Mouse (Mus musculus) forebrain, postnatal 0 days (tissue): ENCODE measurements around the gene Dnah9. TPM values are rescaled to one million over a fixed set of nuclear protein-coding genes. Genes with fewer than 3 reads are reported as not detected.

Experiments
- ATAC-seq: fragments of 200-750 bp; cut with Nextera tagmentation; 2 replicates; pipeline ENCODE4 v1.8.0; 2017; ENCODE audit warnings: mild to moderate bottlenecking, moderate library complexity
- DNase-seq: peaks from one replicate; pipeline ENCODE4 v3.0.0-alpha.2; 2015
- H3K27ac ChIP-seq: fragments of 300-500 bp; sonication (generic); 2 replicates; pipeline ENCODE4 v1.5.1; 2014; ENCODE audit warnings: low read depth, mild to moderate bottlenecking, antibody characterized with exemption, low read length, moderate library complexity, mixed read lengths
- H3K27me3 ChIP-seq: fragments of 300-500 bp; sonication (generic); 2 replicates; pipeline ENCODE4 v1.6.1; 2014; ENCODE audit warnings: mild to moderate bottlenecking, low read length, mixed read lengths; ENCODE audit not compliant: insufficient read depth
- H3K36me3 ChIP-seq: fragments of 300-500 bp; sonication (generic); 2 replicates; pipeline ENCODE4 v1.6.1; 2014; ENCODE audit warnings: mild to moderate bottlenecking, moderate library complexity; ENCODE audit not compliant: insufficient read depth
- H3K4me1 ChIP-seq: fragments of 300-500 bp; sonication (generic); 2 replicates; pipeline ENCODE4 v1.6.1; 2014; ENCODE audit warnings: antibody characterized with exemption; ENCODE audit not compliant: insufficient read depth
- H3K4me2 ChIP-seq: fragments of 300-500 bp; sonication (generic); 2 replicates; pipeline ENCODE4 v1.6.1; 2014; ENCODE audit warnings: low read depth, mild to moderate bottlenecking, moderate library complexity
- H3K4me3 ChIP-seq: fragments of 300-500 bp; sonication (generic); 2 replicates; pipeline ENCODE4 v1.5.1; 2014; ENCODE audit warnings: low read depth, low read length, mixed read lengths
- H3K9ac ChIP-seq: fragments of 300-500 bp; sonication (generic); 2 replicates; pipeline ENCODE4 v1.6.1; 2014; ENCODE audit warnings: mild to moderate bottlenecking
- H3K9me3 ChIP-seq: fragments of 300-500 bp; sonication (generic); 2 replicates; pipeline ENCODE4 v1.6.1; 2016; ENCODE audit warnings: low read length
- CTCF ChIP-seq: sonication (generic); IDR thresholded peaks from 2 replicates; pipeline ENCODE4 v1.5.1; 2016; ENCODE audit warnings: antibody characterized with exemption, control low read depth, low read depth
- WGBS: fragments of 180-500 bp; shearing (Covaris S2); extraction: QIAGEN DNeasy Blood & Tissue Kit; methylation state at CpG from one replicate; pipeline ENCODE4 v1.1.7; 2014; 5-methylcytosine and 5-hydroxymethylcytosine counted together
- polyA plus RNA-seq: library from polyadenylated mRNA; unstranded; fragments of >200 nt; fragmentation: Nextera tagmentation; extraction: Ambion mirVana; gene quantifications from 2 replicates; pipeline ENCODE4 v1.2.1, GENCODE M21; 2015
- total RNA-seq: library from RNA; depleted of rRNA; stranded (reverse); fragments of >200 nt; gene quantifications from 2 replicates; pipeline ENCODE4 v1.2.3, GENCODE M21; 2014

Gene Dnah9
- total and polyA plus RNA-seq, 2 experiments from 2014 or later = 2.3 to 4.0 TPM

DNA sequence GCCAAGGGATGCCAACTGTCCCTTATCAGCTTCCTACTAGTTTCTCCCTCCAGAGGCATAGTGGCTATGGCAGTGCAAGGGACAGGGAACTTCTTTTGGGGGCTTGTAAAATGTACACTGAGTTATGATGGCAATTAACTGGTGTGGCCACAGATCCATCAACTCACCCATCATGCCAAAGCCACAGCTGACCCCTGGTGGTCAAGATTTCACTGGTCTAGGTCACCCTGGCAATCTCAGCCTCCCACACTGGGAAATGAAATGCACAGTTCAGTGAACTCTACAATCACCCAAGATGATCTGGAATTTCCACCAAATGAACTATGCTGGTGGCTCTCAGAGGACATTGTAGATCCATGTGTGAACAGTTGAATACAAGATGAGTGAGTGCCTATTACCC lies 42.2 kb downstream of the Dnah9 start:
- no peak for TF ChIP-seq CTCF
- no peak overlapping the region for H3K4me2 ChIP-seq
- H3K4me3 ChIP-seq = no peak overlapping the region
- H3K36me3 ChIP-seq = no peaks in the 10 kb centered on the region
- no peak overlapping the region for H3K9ac ChIP-seq
- H3K9me3 ChIP-seq = no peaks in the 10 kb centered on the region
- no peak overlapping the region for H3K27ac ChIP-seq
- ATAC-seq (no peak), DNase-seq (no peak)
- no peaks in the 10 kb centered on the region for H3K4me1 ChIP-seq
- H3K27me3 ChIP-seq = no peaks in the 10 kb centered on the region

DNA sequence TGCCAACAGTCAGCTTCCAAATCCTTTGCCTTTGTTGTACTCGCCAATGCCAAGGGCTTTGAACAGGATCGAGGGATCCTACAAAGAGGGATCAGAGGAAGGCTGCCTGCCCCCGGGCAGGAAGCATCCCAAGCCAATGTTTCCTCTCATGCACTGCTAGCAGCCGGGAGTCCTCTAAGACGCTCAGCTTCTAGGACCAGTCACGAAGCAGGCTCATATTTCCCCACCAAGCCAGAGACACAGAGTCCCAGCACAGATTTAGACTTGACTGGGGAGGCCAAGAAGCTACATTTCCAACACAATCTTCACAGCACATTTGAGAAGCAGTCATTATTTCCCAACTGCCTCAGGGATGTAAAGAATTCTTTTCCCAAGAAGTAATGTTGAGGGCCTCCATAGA lies 43.9 kb downstream of the Dnah9 start:
- no peaks in the 10 kb centered on the region for H3K4me1 ChIP-seq
- H3K27ac ChIP-seq = no peak overlapping the region
- H3K27me3 ChIP-seq = no peaks in the 10 kb centered on the region
- H3K9ac ChIP-seq = no peak overlapping the region
- no peaks in the 10 kb centered on the region for H3K9me3 ChIP-seq
- no peaks in the 10 kb centered on the region for H3K36me3 ChIP-seq
- H3K4me3 ChIP-seq = no peak overlapping the region
- DNase-seq = no peak
- TF ChIP-seq CTCF = no peak
- WGBS = 70% methylated on average over 6 of the region's 6 CpGs
- no peak for ATAC-seq
- no peak overlapping the region for H3K4me2 ChIP-seq

DNA sequence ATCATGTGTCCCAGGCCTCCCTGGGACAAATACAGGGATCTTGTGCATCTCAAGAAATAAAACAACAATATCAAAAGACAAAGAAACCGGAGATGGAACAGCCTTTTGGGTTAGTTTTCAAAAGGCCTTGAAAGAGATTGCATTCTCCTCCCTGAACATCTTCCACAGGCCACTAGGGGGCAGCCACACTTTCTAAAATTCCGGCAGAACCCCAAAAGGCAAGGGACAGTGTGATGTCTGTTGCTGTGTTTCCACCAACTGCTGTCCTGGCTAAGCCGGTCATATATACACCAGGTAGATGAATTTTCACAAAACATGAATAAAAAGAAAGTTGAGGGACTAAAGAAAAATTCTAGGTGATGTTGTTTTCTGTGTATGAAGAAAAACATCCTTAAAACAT lies 46.3 kb downstream of the Dnah9 start:
- TF ChIP-seq CTCF = peak; percentile 91
- Histone ChIP-seq H3K27ac (no peak overlapping the region), H3K9ac (no peak overlapping the region), H3K36me3 (no peaks in the 10 kb centered on the region), H3K27me3 (no peaks in the 10 kb centered on the region), H3K4me1 (no peaks in the 10 kb centered on the region), H3K9me3 (no peaks in the 10 kb centered on the region), H3K4me3 (no peak overlapping the region), H3K4me2 (no peak overlapping the region)
- WGBS = 15% methylated on average over 3 of the region's 3 CpGs
- DNase-seq (peak; percentile 85), ATAC-seq (peak; percentile 59; the same call in 1 of the 2 replicates)

DNA sequence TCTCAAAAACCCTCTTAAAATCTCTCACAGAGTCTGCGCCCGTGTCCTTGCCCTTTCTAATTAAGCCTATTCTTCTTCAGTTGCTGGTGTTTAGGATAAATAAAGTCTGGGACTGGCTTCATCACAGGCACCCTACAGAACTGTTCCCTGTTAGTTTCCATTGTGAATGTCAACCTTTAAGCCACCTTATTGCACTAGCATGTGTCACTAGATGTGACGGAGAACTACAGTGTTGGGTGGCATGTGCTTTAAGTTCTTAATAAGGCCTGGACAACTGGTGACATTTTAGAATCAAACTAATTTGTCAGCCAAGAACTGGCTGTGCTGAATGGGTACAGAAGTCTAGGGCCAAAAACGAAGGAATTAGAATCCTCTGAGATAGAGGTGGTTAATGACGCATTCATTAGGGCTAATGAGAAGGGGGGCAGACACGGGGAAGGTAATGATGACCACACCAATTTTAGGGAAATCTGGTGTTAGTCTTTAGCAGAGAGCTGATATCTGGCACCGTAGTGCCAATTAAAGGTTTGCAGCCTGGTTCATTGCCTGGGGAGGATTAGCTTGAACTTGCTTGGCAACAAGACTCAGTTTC lies 84.6 kb downstream of the Dnah9 start:
- 30% methylated on average over 7 of the region's 7 CpGs for WGBS
- no peak for TF ChIP-seq CTCF
- Histone ChIP-seq H3K4me3 (no peak overlapping the region), H3K4me1 (no peaks in the 10 kb centered on the region), H3K36me3 (no peaks in the 10 kb centered on the region), H3K9ac (no peak overlapping the region), H3K9me3 (no peaks in the 10 kb centered on the region), H3K27ac (no peak overlapping the region), H3K4me2 (no peak overlapping the region), H3K27me3 (no peaks in the 10 kb centered on the region)
- DNase-seq (no peak), ATAC-seq (no peak)

DNA sequence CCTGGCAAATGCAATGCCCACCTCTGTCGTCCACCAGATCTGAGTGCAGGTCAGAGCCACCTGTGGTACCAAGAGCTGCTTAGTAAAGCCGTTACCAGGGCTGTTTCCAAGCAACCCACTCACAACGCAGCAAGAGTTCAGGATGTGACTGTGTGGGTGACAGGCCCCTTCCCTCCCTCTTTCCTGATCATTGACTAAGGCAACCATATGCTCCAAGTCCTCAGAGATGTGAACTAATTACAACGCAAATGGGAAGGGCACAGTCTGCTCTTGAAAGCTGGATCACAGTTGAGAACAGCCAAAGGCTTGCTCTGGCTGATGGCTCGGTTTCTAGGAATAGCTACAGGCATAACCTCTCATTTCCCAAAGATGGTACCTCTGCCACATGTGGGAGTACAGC lies 95.4 kb downstream of the Dnah9 start:
- ATAC-seq = peak; percentile 38; the same call in 1 of the 2 replicates

DNA sequence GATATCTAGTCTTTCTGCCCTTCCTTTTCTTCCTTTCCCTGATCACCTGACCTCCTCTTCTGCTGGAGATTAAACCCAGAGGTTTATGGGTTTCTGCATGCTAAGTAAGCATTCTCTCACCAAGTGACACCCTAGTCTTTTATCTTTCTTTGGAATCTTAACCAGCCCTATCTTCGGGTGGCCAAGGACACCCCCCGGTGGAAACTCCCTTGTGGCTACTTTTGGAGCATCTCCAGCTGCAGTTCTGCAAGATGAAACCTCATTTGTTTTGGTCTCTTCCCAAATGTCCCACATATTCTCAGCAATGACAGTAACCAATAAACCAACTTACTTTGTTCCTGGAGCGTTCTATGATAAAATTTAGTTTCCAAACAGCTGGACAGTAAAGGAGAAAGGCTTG lies 109.4 kb downstream of the Dnah9 start:
- H3K4me2 ChIP-seq = no peak overlapping the region
- TF ChIP-seq CTCF = no peak
- WGBS = 80% methylated on average over 3 of the region's 3 CpGs
- DNase-seq (no peak), ATAC-seq (no peak)
- H3K36me3 ChIP-seq = no peaks in the 10 kb centered on the region
- no peak overlapping the region for H3K4me3 ChIP-seq
- H3K27me3 ChIP-seq = no peaks in the 10 kb centered on the region
- H3K9me3 ChIP-seq = no peaks in the 10 kb centered on the region
- no peak overlapping the region for H3K27ac ChIP-seq
- H3K4me1 ChIP-seq = no peaks in the 10 kb centered on the region
- H3K9ac ChIP-seq = no peak overlapping the region

More for the DNA sequence above, 95.4 kb downstream of the Dnah9 start:
- peak; percentile 7 for DNase-seq
- Histone ChIP-seq H3K27me3 (no peaks in the 10 kb centered on the region), H3K4me1 (no peaks in the 10 kb centered on the region), H3K9me3 (no peaks in the 10 kb centered on the region), H3K27ac (no peak overlapping the region), H3K9ac (no peak overlapping the region), H3K4me3 (no peak overlapping the region), H3K36me3 (no peaks in the 10 kb centered on the region), H3K4me2 (no peak overlapping the region)
- WGBS = 66% methylated on average over 5 of the region's 5 CpGs
- no peak for TF ChIP-seq CTCF

DNA sequence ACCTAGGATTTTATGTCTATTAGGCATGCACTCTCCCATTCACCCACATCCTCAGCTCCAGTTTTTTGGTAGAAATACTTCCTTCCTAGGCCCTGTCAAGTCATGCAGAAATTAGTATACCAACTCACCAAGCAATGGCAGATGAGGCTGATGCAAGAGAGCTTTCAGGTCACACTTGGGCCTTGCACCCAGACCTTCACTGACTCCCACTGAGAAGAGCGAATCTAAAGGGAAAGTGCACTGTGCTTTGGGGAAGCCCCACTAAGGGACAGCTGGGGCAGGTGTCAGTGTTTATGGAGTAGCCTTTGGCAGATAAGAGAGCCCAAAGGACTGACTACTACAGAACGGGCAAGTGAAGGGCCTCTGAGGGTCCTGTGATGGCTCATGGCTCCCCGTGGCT lies 117.1 kb downstream of the Dnah9 start:
- 93% methylated on average over 3 of the region's 3 CpGs for WGBS
- Histone ChIP-seq H3K27me3 (no peaks in the 10 kb centered on the region), H3K36me3 (no peaks in the 10 kb centered on the region), H3K4me2 (no peak overlapping the region), H3K4me3 (no peak overlapping the region), H3K9me3 (no peaks in the 10 kb centered on the region), H3K27ac (no peak overlapping the region), H3K9ac (no peak overlapping the region), H3K4me1 (peaks cover 6% of the 10 kb centered on the region; the same call in 1 of the 2 replicates)
- DNase-seq = no peak
- TF ChIP-seq CTCF = no peak
- no peak for ATAC-seq
